Mouse (Mus musculus) brain, embryonic 14.5 days (tissue): ENCODE measurements at regions not wholly inside any gene's neighbourhood (a gene's known extent, or its start where the extent isn't known, plus 50 kb on each side); places are given as distances from the start of the nearest gene placed in this dataset.

ENCODE experiments used
- CTCF ChIP-seq: fragments of 200-500 bp; IDR thresholded peaks from 2 replicates; pipeline ENCODE4 v1.5.1; 2012; ENCODE audit warnings: inconsistent platforms, mild to moderate bottlenecking, moderate library complexity, borderline replicate concordance; ENCODE audit not compliant: insufficient read depth, insufficient read length; ENCODE audit errors: extremely low read depth
- POLR2A ChIP-seq: fragments of 200-500 bp; IDR thresholded peaks from 2 replicates; pipeline ENCODE4 v1.6.1; 2012; ENCODE audit warnings: mild to moderate bottlenecking, inconsistent platforms, borderline replicate concordance; ENCODE audit not compliant: poor library complexity, insufficient read depth, insufficient read length, severe bottlenecking; ENCODE audit errors: extremely low read depth

- no peak for TF ChIP-seq POLR2A
- no peak for TF ChIP-seq CTCF
Observed at GRCm38 (mm10) chr3:71919865-71920264, 1047.8 kb downstream of the Sis start.
